Mouse (Mus musculus) monocyte, adult 2 months (primary cell): Measurements from ENCODE around the gene Afmid.

Source experiments
- DNase-seq, 2 experiments: peaks; one replicate each; pipeline ENCODE4 v3.0.0; 2022; ENCODE audit warnings: low spot score in 2 of 2, low read depth in 1 of 2

The Afmid gene

DNA sequence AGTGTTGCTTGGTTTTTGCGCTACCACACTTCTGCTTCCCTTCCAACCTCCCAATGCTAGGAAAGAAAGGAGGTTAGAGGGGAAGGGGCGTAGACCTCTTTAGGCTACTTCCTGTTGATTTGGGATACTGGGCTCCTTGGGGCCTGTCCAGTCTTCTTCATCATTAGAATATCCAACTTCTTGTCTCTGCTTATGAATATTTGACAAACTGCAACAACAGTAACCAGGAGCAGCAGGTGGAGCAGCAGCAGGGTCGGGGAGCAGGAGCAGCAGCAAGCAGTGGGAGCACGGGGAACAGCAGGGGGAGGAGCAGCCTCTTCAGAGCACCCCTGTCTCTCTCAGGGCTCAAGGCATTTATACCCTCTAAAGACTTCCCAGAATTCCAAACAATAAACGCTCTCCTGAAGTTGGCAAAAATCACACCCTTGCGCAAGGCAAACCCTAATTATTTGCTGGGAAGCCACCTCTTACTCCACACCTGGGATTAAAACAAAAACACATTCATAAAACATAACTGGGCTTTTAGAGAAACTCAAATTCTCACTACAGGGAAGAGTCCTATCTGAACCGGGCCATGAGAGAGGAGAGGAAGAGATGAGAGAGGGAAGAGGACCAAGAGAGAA is 22.0 kb downstream of the Afmid start:
- DNase-seq = no peak

DNA sequence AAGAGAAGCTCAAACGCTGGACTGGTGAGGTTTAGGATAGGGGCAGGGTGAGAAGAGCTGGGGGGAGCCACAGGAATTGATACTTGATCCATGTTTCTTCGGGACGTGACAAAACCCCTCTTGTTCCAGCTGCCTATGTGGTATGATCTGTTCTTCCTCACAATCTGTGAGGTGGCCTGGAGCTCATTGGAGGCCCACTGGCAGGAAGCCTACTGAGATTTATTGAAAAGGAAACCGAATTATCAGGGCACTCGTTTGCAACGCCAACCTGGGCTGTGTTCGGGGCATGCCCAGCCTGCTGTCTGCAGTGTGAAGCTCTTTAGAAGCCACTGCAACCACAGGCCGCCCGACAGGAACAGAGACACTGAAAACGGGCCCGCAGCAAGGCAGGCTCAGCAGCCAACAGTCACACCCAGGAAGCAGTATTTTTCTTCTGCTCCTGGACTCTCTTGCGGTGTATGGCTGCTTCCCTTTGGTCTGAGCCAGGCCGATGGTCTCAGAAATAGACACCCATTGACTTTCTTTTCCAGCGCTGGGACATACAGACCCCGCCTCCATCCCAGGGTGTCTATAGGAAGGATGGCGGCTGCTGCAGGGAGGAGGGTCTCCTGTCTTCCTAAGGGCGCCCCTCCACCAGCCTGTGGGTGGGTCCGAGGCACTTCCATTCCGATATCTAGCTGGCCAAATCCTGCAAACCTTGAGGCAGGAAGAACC is 22.7 kb downstream of the Afmid start:
- no peak for DNase-seq

- peak; percentile 83 to 93 for DNase-seq
Measured at GRCm38 (mm10) chr11:117848985-117849671, 23.4 kb downstream of the Afmid start, which contains the start of gene Birc5. Gene Birc5, plus strand, starts transcription at chr11:117849251.

DNA sequence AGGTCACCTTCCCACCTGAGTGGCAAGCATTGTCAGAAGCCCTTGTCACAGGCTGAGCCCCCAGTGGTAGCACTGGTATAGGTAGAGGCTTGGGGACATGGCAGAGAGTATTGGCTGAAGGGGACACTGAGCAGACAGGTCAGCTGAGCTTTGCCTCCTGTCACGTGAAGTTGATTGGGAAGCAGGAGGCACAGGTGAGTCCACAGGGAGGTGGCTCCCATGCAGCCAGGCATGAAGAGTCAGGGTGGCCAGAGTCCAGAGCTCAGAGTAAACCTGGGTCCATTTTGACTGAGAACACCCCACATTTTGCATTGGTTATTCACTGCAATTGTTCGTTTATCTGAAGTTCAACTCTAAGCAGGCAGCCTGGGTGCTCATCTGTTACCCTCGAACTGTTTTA is 27.2 kb downstream of the Afmid start:
- DNase-seq = no peak

DNA sequence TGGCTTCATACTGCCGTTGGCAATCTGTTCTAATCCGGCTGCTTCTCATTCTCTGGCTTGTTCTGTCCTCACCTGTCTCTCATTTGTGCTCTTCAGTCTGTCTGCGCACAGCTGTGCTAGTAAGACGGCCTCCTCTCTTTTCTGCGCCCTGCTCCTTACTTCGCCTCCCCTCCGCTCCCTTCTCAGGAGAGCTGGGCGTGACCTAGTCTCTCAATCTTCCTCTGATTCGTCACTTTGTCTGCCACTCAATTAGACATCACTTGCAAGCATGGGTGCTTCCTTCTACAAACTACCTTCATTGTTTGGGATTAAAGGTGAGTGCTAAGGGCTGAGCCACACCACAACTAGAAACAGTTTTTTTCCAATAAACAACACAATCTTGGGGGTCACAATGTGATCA is 28.5 kb downstream of the Afmid start:
- no peak for DNase-seq

DNA sequence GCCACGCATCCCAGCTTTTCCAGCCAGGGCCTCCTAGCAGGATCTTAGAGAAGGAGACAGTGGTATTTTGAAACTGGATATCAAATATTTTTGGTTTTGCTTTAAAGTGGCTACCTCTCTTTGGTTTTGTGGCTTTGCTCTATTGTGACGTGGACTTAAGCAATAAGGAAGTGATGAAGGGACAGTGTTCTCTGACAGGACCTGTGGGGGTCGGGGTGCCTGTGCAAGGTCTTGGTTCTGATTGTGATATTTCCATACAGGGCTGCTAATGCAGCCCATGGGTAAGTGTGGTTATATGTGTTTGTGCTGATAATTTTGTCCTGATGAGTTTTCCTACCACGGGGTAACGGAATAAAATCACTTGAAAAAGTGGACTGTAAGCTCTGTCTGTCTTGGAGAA is 29.6 kb downstream of the Afmid start:
- no peak for DNase-seq

GRCm38 (mm10) chr11:117855975-117856374 is 30.3 kb downstream of the Afmid start:
- DNase-seq = no peak

- no peak for DNase-seq
Measured at GRCm38 (mm10) chr11:117857462-117857861, 31.7 kb downstream of the Afmid start.

DNA sequence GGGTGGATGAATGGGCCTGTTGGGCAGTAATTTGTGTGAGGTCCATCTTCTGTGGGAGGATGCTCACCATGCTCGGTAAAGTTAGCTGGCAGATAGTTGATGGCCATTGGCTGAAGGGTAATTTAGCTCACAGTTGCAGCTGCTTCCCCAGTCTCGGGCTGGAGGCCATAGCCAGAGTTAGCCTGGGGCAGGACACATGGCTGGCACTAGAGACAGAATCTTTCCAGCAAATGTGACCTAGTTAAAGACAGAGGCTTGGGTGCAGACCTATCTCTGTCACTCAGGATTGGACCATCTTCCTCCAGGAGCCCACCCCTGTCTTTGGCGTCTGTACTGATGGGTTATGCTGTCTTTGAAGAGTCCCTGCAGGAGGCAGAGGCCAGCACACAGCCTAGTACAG is 32.7 kb downstream of the Afmid start:
- no peak for DNase-seq

- DNase-seq = no peak
Measured at GRCm38 (mm10) chr11:117860601-117861000, 34.9 kb downstream of the Afmid start, which contains the start of gene Tmem235. Gene Tmem235, plus strand, starts transcription at chr11:117860752.

DNA sequence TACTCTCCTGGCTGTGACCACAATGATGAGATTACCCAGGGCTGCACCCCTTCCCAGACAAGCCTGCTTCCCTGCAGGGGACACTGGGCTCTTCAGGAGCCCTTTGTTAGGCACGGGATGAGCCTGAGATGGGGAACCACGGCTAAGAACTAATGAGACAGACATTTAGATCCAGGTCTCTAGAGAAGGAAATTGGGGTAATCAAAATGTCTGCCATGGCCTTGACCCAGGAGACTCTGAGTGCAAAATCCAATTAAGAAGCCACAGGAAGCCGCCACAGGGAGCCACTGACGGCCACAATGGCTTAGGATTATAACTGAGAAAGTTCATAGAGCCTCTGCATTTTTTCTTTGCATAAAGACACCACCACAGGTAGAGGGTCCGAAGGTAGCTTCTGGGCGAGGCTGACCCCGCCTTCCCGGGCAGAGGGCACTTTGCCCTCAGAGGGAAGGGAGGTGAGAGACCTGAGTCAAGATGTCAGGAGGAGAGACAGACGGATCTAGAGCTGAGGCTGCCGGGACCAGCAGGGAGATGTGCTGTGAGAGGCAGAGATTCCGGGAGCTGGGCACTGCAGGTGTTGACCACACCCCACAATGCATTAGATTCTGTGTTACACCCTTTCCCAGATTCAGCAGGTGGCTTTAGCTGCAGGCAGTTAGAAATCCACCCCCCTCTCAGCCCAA is 37.6 kb downstream of the Afmid start:
- DNase-seq = no peak

- no peak for DNase-seq
Measured at GRCm38 (mm10) chr11:117864805-117865204, 39.1 kb downstream of the Afmid start.

DNA sequence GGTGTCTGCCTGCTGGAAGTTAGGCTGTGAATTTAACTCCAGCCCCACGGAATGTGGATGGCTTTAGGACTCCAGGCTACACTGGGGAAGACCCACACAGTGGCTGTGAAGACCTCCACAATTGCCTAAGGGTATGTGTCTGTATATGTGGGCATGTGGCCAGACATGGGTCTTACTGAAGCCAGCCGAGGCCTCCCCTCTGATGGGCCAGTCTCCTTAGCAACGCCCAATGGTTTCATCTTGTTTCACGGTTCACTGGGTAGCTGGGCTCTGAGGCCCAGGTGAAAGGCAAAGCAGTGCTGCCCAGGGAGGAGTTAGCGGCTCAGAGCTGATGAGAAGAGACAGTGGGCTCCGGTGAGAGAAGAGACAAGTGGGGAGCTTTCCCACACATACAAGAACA is 40.3 kb downstream of the Afmid start:
- DNase-seq = no peak

GRCm38 (mm10) chr11:117870688-117871365 is 45.1 kb downstream of the Afmid start:
- peak; percentile 27 to 64 for DNase-seq

DNA sequence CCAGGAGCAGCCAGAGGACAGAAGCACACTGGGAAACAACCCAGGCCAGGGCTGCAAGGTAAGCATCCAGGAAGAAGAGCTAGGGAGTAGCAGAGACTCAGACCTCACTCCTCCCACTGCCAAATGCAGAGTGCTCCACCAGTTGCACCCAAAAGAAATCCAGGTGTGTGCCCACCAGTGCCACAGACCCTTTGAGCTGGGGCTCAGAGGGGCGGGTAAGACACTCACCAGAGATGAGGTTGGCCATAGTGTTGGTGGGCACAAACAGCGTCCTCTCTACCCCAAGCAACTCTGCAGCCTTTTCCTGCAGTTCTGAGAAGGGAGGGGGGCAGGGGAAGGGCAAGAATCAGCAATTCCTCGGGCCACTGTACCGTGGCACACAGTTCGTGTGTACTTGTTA is 45.7 kb downstream of the Afmid start:
- DNase-seq = no peak

GRCm38 (mm10) chr11:117871911-117872584 is 46.3 kb downstream of the Afmid start:
- no peak for DNase-seq

DNA sequence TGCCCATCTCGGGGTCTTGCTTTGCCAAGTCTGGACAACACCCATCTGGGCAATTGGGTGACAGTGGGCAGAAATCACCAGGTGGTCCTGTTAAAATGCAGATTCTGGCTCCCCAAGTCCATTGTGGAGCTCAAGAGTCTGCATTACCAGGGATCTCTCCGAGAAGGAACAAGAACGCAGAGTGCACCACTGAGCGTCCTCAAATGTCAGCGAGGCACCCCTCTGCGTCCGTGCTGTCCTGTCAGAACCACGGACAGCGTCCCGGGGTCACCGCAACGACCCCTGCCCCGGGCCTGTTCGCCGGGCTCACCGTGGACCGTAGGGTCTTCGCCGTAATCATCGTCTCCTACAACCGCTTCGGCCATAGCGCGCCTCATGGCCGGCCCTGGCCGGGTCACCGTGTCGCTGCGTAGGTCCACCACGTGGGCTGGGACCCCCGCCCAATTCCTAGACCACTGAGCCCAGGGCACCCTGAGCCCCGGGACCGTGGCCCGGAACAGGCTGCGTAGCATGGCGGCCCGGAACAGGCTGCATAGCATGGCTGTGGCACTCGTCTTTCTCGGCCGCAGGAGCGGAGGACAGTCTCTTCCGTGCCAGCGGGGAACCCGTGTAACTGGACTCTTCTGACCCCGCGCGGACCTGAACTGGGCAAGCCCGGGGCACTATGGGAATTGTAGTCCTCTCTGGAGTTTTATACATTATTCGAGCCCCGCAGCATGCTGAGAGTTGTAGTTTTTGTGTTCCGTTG is 47.3 kb downstream of the Afmid start, which contains the start of gene Tha1:
TSS of gene Tha1 (minus strand) at position 621 of the 748 bp plus-strand sequence.
- peak in 1 of 2 experiments; percentile 36 for DNase-seq

GRCm38 (mm10) chr11:117874419-117874818 is 48.7 kb downstream of the Afmid start:
- DNase-seq = no peak

DNA sequence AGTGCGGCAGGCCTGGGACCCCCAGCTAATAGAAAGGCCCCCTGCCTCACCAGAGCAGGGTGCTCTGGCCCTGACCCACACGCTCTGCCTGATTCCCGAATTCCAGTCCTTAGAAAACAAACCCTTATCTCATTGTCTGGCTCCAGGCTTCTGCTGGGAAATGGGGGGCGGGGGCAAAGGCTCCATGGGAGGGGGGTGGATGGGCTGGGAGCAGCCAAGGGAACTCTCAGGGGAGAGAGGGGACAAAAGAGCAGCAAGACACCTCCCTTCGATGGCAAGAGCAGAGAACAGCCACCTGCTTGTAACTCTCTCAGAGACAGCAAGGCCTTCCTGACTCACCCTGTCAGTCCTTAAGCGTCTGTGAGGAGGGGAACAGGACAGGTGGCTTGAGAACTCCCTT is 50.0 kb downstream of the Afmid start:
- DNase-seq = no peak
